Mouse (Mus musculus) thymus, adult 2 months (tissue): ENCODE measurements around the gene Gfra1.

Experiments
- CTCF ChIP-seq: fragments of 200-500 bp; IDR thresholded peaks from 2 replicates; pipeline ENCODE4 v1.5.1; 2012; ENCODE audit warnings: mild to moderate bottlenecking, control low read depth, low read length, moderate library complexity, borderline replicate concordance; ENCODE audit not compliant: control insufficient read depth, poor library complexity, insufficient read depth; ENCODE audit errors: extremely low read depth
- POLR2A ChIP-seq: fragments of 200-500 bp; IDR thresholded peaks from 2 replicates; pipeline ENCODE4 v1.6.1; 2012; ENCODE audit warnings: mild to moderate bottlenecking, low read length, control low read depth, moderate library complexity; ENCODE audit not compliant: control insufficient read depth, poor library complexity, insufficient read depth; ENCODE audit errors: extremely low read depth

GRCm38 (mm10) chr19:58497106-58497505 is 41.4 kb upstream of the Gfra1 start:
- TF ChIP-seq POLR2A (no peak), CTCF (no peak)
